Comparison of ENCODE assay signal across 8 mouse cellular contexts in the genomic region with DNA sequence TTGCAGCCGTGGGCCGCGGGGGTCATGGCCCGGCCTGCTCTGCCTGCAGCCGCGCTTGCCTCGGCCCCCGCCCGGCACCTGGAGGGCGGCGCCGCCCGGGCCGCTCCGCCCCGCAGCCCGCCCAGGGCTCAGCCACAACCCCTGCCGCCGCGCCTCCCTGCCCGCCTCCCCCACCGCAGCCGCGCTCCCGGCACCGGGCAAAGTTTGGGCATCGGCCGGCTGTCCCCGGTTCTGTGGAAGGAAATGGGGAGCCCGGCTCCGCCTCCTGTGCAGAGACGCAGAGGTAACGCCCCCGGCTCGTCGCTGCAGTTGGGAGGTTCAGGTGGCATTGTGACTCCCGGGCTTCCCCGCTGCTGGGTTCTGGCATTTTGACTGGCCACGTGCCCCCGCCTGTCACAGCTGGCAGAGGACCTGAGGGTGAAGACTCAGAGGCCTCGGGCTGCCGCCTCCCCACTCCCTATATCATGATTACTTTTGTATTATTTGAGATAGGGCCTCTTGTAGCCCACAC. TPM values are rescaled to one million over a fixed set of nuclear protein-coding genes. Genes with fewer than 3 reads are reported as not detected.
DNase-seq lines count a peak whose midpoint lies in the region; ATAC-seq and TF ChIP-seq lines count a peak whose summit lies in the region.

No protein-coding gene starts in this region.

- peak overlapping the region; percentile 99 for H3K4me2 ChIP-seq in intestine, postnatal 0 days (replicated peaks; ENCODE audit: low read depth)
- H3K4me2 ChIP-seq in liver, embryonic 12.5 days: peak overlapping the region; percentile 91
- peak overlapping the region; percentile 100 for H3K4me2 ChIP-seq in stomach, embryonic 16.5 days (ENCODE audit: low read depth, low read length)

- peak; percentile 20 to 36 for DNase-seq in left cerebral cortex, postnatal 25 days (ENCODE audit: low spot score in 2 of 2)
- DNase-seq in left cerebral cortex, adult 8-10 months (ENCODE audit: low spot score in 2 of 2): no peak
- DNase-seq in cerebellum, postnatal 25 days: peak; percentile 49 to 57
- peak; percentile 61 for DNase-seq in naive thymus-derived CD4-positive, alpha-beta T cell, adult 2 months (ENCODE audit: low read depth)

- ATAC-seq in granulocyte monocyte progenitor cell, adult 5-6 weeks (replicated peaks; ENCODE audit: poor library complexity, severe bottlenecking): peak; percentile 76
- peak; percentile 77 for ATAC-seq in intestine, postnatal 0 days
- peak; percentile 53; the same call in 1 of the 2 replicates for ATAC-seq in liver, embryonic 12.5 days
- ATAC-seq in stomach, embryonic 16.5 days (ENCODE audit: insufficient read depth, low FRiP score): peak; percentile 63

- H3K27ac ChIP-seq in intestine, postnatal 0 days (ENCODE audit: low read depth, low read length): no peak overlapping the region
- no peak overlapping the region for H3K27ac ChIP-seq in liver, embryonic 12.5 days
- no peak overlapping the region for H3K27ac ChIP-seq in stomach, embryonic 16.5 days (ENCODE audit: low read length)

- peak overlapping the region; percentile 54 for H3K4me3 ChIP-seq in intestine, postnatal 0 days (ENCODE audit: low read depth, low read length)
- H3K4me3 ChIP-seq in liver, embryonic 12.5 days: peak overlapping the region; percentile 59
- H3K4me3 ChIP-seq in stomach, embryonic 16.5 days (replicated peaks; ENCODE audit: low read length): peak overlapping the region; percentile 65

- no peaks in the 10 kb centered on the region for H3K9me3 ChIP-seq in intestine, postnatal 0 days (ENCODE audit: control insufficient read depth)
- 0 out of 2 replicates have a peak, but pooled peaks cover 4% of the 10 kb centered on the region for H3K9me3 ChIP-seq in liver, embryonic 12.5 days (replicated peaks)
- no peaks in the 10 kb centered on the region for H3K9me3 ChIP-seq in stomach, embryonic 16.5 days (replicated peaks; ENCODE audit: control insufficient read depth, low read length)

- TF ChIP-seq CTCF in intestine, postnatal 0 days (IDR thresholded peaks at IDR 0.05; ENCODE audit: low read depth): no peak

- 0 out of 2 replicates have a peak, but pooled peaks cover 7% of the 10 kb centered on the region for H3K27me3 ChIP-seq in intestine, postnatal 0 days (replicated peaks; ENCODE audit: control insufficient read depth, insufficient read depth, low read length)
- H3K27me3 ChIP-seq in liver, embryonic 12.5 days (replicated peaks): peaks cover 81% of the 10 kb centered on the region
- H3K27me3 ChIP-seq in stomach, embryonic 16.5 days (ENCODE audit: control insufficient read depth, insufficient read depth, low read length): peaks cover 5% of the 10 kb centered on the region

- whole genome bisulfite sequencing in intestine, postnatal 0 days: under 1% methylated on average over 42 of the region's 42 CpGs
- 1% methylated on average over 34 of the region's 42 CpGs for WGBS in liver, embryonic 12.5 days (ENCODE audit: insufficient replicate concordance)
- WGBS in stomach, embryonic 16.5 days: under 1% methylated on average over 39 of the region's 42 CpGs

- no peaks in the 10 kb centered on the region for H3K4me1 ChIP-seq in intestine, postnatal 0 days (replicated peaks; ENCODE audit: control insufficient read depth, insufficient read depth, low read length)
- H3K4me1 ChIP-seq in liver, embryonic 12.5 days: peaks cover 16% of the 10 kb centered on the region
- H3K4me1 ChIP-seq in stomach, embryonic 16.5 days (ENCODE audit: control insufficient read depth, insufficient read depth, low read length): peaks cover 8% of the 10 kb centered on the region

- intact Hi-C loops in left cerebral cortex, postnatal 25 days (cut with DNase I): no loop called here

- peak overlapping the region; percentile 34; the same call in 1 of the 2 replicates for H3K9ac ChIP-seq in intestine, postnatal 0 days (ENCODE audit: low read depth, low read length)
- peak overlapping the region; percentile 57 for H3K9ac ChIP-seq in liver, embryonic 12.5 days
- peak overlapping the region; percentile 79 for H3K9ac ChIP-seq in stomach, embryonic 16.5 days (ENCODE audit: low read length)

- H3K36me3 ChIP-seq in intestine, postnatal 0 days (ENCODE audit: control insufficient read depth, insufficient read depth): no peaks in the 10 kb centered on the region
- H3K36me3 ChIP-seq in liver, embryonic 12.5 days: no peaks in the 10 kb centered on the region
- H3K36me3 ChIP-seq in stomach, embryonic 16.5 days (ENCODE audit: control insufficient read depth, insufficient read depth, low read length): no peaks in the 10 kb centered on the region

RNA-seq across cellular contexts. Expression of a gene that starts 13.0 kb away (rescaled TPM):
- total RNA-seq in left cerebral cortex, postnatal 25 days (2021): 1 to 10 TPM; 8.6 TPM
- total RNA-seq in left cerebral cortex, adult 8-10 months (2022): 10 to 100 TPM; 11.8 to 16.6 (median 14.4) TPM
- not detected in 2 replicates for total RNA-seq in granulocyte monocyte progenitor cell, adult 5-6 weeks (2014; fragmentation: Nextera tagmentation)
- 0.60 TPM in 1 of 2 replicates, not detected in the other for total RNA-seq in granulocyte monocyte progenitor cell, adult 5-6 weeks (2017)
- 3.9 and 4.0 TPM in 2 replicates for polyA plus RNA-seq in intestine, postnatal 0 days (2015; fragmentation: Nextera tagmentation; extraction: Ambion mirVana)
- polyA plus RNA-seq in liver, embryonic 12.5 days (2016; fragmentation: Nextera tagmentation; extraction: Ambion mirVana): 0.83 and 1.3 TPM in 2 replicates
- polyA plus RNA-seq in stomach, embryonic 16.5 days (2015; fragmentation: Nextera tagmentation; extraction: Ambion mirVana): 3.4 TPM in 2 replicates

RNA-seq across cellular contexts. Expression of a gene that starts 33.5 kb away (rescaled TPM):
- under 1 TPM in 1 of 2 experiments, not detected in 1; 0.62 TPM for total RNA-seq in left cerebral cortex, postnatal 25 days (2021)
- 1 to 10 TPM in 1 of 4 experiments, under 1 TPM in 1, not detected in 2; 0.62 to 1.2 TPM for total RNA-seq in left cerebral cortex, adult 8-10 months (2022)
- not detected in 2 replicates for total RNA-seq in granulocyte monocyte progenitor cell, adult 5-6 weeks (2014; fragmentation: Nextera tagmentation)
- not detected in 2 replicates for total RNA-seq in granulocyte monocyte progenitor cell, adult 5-6 weeks (2017)
- 1.0 and 1.9 TPM in 2 replicates for polyA plus RNA-seq in intestine, postnatal 0 days (2015; fragmentation: Nextera tagmentation; extraction: Ambion mirVana)
- 0.69 and 0.79 TPM in 2 replicates for polyA plus RNA-seq in liver, embryonic 12.5 days (2016; fragmentation: Nextera tagmentation; extraction: Ambion mirVana)
- polyA plus RNA-seq in stomach, embryonic 16.5 days (2015; fragmentation: Nextera tagmentation; extraction: Ambion mirVana): 1.9 and 2.0 TPM in 2 replicates

RNA-seq across cellular contexts. Expression of a gene that starts 33.6 kb away (rescaled TPM):
- 1,000 to 10,000 TPM; 1,169 to 1,197 TPM for total RNA-seq in left cerebral cortex, postnatal 25 days (2021)
- 1,000 to 10,000 TPM; 1,070 to 1,158 (median 1,126) TPM for total RNA-seq in left cerebral cortex, adult 8-10 months (2022)
- total RNA-seq in granulocyte monocyte progenitor cell, adult 5-6 weeks (2014; fragmentation: Nextera tagmentation): 1,083 and 1,131 TPM in 2 replicates
- 462 and 506 TPM in 2 replicates for total RNA-seq in granulocyte monocyte progenitor cell, adult 5-6 weeks (2017)
- 2,406 and 2,420 TPM in 2 replicates for polyA plus RNA-seq in intestine, postnatal 0 days (2015; fragmentation: Nextera tagmentation; extraction: Ambion mirVana)
- 769 and 831 TPM in 2 replicates for polyA plus RNA-seq in liver, embryonic 12.5 days (2016; fragmentation: Nextera tagmentation; extraction: Ambion mirVana)
- 1,110 and 1,163 TPM in 2 replicates for polyA plus RNA-seq in stomach, embryonic 16.5 days (2015; fragmentation: Nextera tagmentation; extraction: Ambion mirVana)

RNA-seq across cellular contexts. Expression of a gene that starts 34.0 kb away (rescaled TPM):
- total RNA-seq in left cerebral cortex, postnatal 25 days (2021): 10 to 100 TPM; 65.2 to 67.0 TPM
- total RNA-seq in left cerebral cortex, adult 8-10 months (2022): 10 to 100 TPM; 60.5 to 72.0 (median 69.4) TPM
- 34.9 and 56.5 TPM in 2 replicates for total RNA-seq in granulocyte monocyte progenitor cell, adult 5-6 weeks (2014; fragmentation: Nextera tagmentation)
- 36.5 and 61.2 TPM in 2 replicates for total RNA-seq in granulocyte monocyte progenitor cell, adult 5-6 weeks (2017)
- 127 and 135 TPM in 2 replicates for polyA plus RNA-seq in intestine, postnatal 0 days (2015; fragmentation: Nextera tagmentation; extraction: Ambion mirVana)
- 171 and 180 TPM in 2 replicates for polyA plus RNA-seq in liver, embryonic 12.5 days (2016; fragmentation: Nextera tagmentation; extraction: Ambion mirVana)
- polyA plus RNA-seq in stomach, embryonic 16.5 days (2015; fragmentation: Nextera tagmentation; extraction: Ambion mirVana): 215 TPM in 2 replicates

RNA-seq across cellular contexts. Expression of a gene that starts 45.3 kb away (rescaled TPM):
- total RNA-seq in left cerebral cortex, postnatal 25 days (2021): 1 to 10 TPM; 1.6 to 1.8 TPM
- 1 to 10 TPM; 1.1 to 3.3 (median 2.5) TPM for total RNA-seq in left cerebral cortex, adult 8-10 months (2022)
- total RNA-seq in granulocyte monocyte progenitor cell, adult 5-6 weeks (2014; fragmentation: Nextera tagmentation): 54.6 and 81.8 TPM in 2 replicates
- 42.4 and 47.6 TPM in 2 replicates for total RNA-seq in granulocyte monocyte progenitor cell, adult 5-6 weeks (2017)
- 23.1 and 23.7 TPM in 2 replicates for polyA plus RNA-seq in intestine, postnatal 0 days (2015; fragmentation: Nextera tagmentation; extraction: Ambion mirVana)
- 77.5 and 81.2 TPM in 2 replicates for polyA plus RNA-seq in liver, embryonic 12.5 days (2016; fragmentation: Nextera tagmentation; extraction: Ambion mirVana)
- 76.4 and 76.5 TPM in 2 replicates for polyA plus RNA-seq in stomach, embryonic 16.5 days (2015; fragmentation: Nextera tagmentation; extraction: Ambion mirVana)

Comparison
In these comparisons a context has a peak if more than half of its experiments do, and no peak if none do; other contexts are left out.
1. DNase-seq: peak in left cerebral cortex, postnatal 25 days (2 of 2), cerebellum, postnatal 25 days (2 of 2) and naive thymus-derived CD4-positive, alpha-beta T cell, adult 2 months (single experiment); none in left cerebral cortex, adult 8-10 months (0 of 2).
2. RNA of a gene that starts 13.0 kb away (total RNA-seq): 11.8 to 16.6 TPM in left cerebral cortex, adult 8-10 months and 8.6 TPM in left cerebral cortex, postnatal 25 days; 0.60 TPM in granulocyte monocyte progenitor cell, adult 5-6 weeks; every median in the first group is over 4 times any median in the second.
3. Peak in every context shown above with its lines, with median percentiles within 50 percentile points of each other: ATAC-seq, H3K4me2 ChIP-seq, H3K4me3 ChIP-seq and H3K9ac ChIP-seq.